Comparison of ENCODE assay signal across 14 mouse cellular contexts in the genomic region with DNA sequence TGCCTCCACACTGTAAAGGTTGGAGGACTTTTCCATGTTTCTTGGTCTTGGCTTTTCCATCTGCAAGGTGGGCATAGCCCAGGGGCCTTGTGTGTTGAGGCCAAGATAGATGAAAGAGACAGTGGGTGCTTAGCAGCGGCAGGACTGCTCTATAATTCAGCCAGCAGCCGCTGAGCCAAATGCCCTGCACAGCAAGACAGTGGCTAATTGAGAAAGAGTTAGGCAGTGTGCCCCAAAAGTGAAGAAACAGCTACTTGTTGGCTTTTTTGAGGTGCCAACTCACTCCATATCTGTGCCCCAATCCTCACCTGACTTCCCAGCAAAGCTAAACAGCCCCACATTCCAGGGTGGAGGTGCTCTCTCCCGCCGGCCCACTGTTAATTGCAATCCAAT. TPM values are rescaled to one million over a fixed set of nuclear protein-coding genes. Genes with fewer than 3 reads are reported as not detected.
DNase-seq lines count a peak whose midpoint lies in the region; ATAC-seq and TF ChIP-seq lines count a peak whose summit lies in the region.
"Had no signal": no experiment of that assay in that cellular context is flagged by ENCODE, and none has a peak within 500 bp of the region (broad histone marks: within the 10 kb centered on the region; RNA-seq: fewer than 3 reads in every experiment).

No protein-coding gene starts in this region.

- H3K4me1 ChIP-seq in heart, embryonic 14.5 days (ENCODE audit: control insufficient read depth in 2 of 2, insufficient read depth in 2 of 2, low read length in 2 of 2), result peaks cover 58 to 74% of the 10 kb centered on the region in 2 experiments
- H3K4me1 ChIP-seq in midbrain, embryonic 16.5 days (ENCODE audit: control insufficient read depth, insufficient read depth, low read length), result peaks cover 15% of the 10 kb centered on the region
- peaks cover 30% of the 10 kb centered on the region for H3K4me1 ChIP-seq in midbrain, embryonic 13.5 days (replicated peaks)
- peaks cover 59% of the 10 kb centered on the region for H3K4me1 ChIP-seq in olfactory bulb, adult 2 months (ENCODE audit: control insufficient read depth, insufficient read depth, low read length)
- H3K4me1 ChIP-seq in limb, embryonic 10.5 days, result peaks cover 66% of the 10 kb centered on the region

- DNase-seq in adrenal gland, adult 2 months, result peak; percentile 24
- no peak for DNase-seq in adrenal gland, adult 18-20 months (ENCODE audit: low spot score in 2 of 2)
- no peak for DNase-seq in heart, adult 9 months (ENCODE audit: low spot score in 2 of 2)
- DNase-seq in limb, embryonic 10.5 days (ENCODE audit: low spot score), result no peak
- DNase-seq: cerebellum, adult 11 months; cerebellum, postnatal 14 days; gastrocnemius, postnatal 36 days; left cerebral cortex, postnatal 4 days; liver, embryonic 13.5 days had no signal

- no peak overlapping the region for H3K4me2 ChIP-seq in heart, embryonic 14.5 days (ENCODE audit: low read length)
- no peak overlapping the region for H3K4me2 ChIP-seq in midbrain, embryonic 16.5 days (ENCODE audit: low read length)
- no peak overlapping the region for H3K4me2 ChIP-seq in midbrain, embryonic 13.5 days (replicated peaks)
- H3K4me2 ChIP-seq: heart, embryonic 12.5 days; liver, embryonic 13.5 days had no signal

- H3K27ac ChIP-seq in heart, embryonic 14.5 days (replicated peaks in 1 of 2; ENCODE audit: control insufficient read depth in 1 of 2, insufficient read depth in 1 of 2, low read depth in 2 of 2, low read length in 2 of 2), result 0 out of 4 replicates have a peak overlapping the region, but pooled peaks of 1 of the 2 experiments have one; percentile 86
- no peak overlapping the region for H3K27ac ChIP-seq in midbrain, embryonic 16.5 days (ENCODE audit: low read length)
- H3K27ac ChIP-seq in midbrain, embryonic 13.5 days, result no peak overlapping the region
- H3K27ac ChIP-seq in olfactory bulb, adult 2 months (ENCODE audit: insufficient read depth, low read depth, low read length), result peak overlapping the region; percentile 52
- H3K27ac ChIP-seq in limb, embryonic 10.5 days, result no peak overlapping the region
- H3K27ac ChIP-seq: liver, embryonic 13.5 days had no signal

- H3K9ac ChIP-seq in heart, embryonic 14.5 days (ENCODE audit: low read length), result peak overlapping the region; percentile 5; the same call in 1 of the 2 replicates
- no peak overlapping the region for H3K9ac ChIP-seq in midbrain, embryonic 16.5 days (ENCODE audit: low read depth, low read length)
- H3K9ac ChIP-seq in midbrain, embryonic 13.5 days (replicated peaks), result no peak overlapping the region
- H3K9ac ChIP-seq: liver, embryonic 13.5 days had no signal

- no peak for TF ChIP-seq CTCF in olfactory bulb, adult 2 months (IDR thresholded peaks at IDR 0.05; ENCODE audit: insufficient read depth, low read depth, low read length)

- H3K9me3 ChIP-seq in heart, embryonic 14.5 days (ENCODE audit: control insufficient read depth, low read length), result 0 out of 2 replicates have a peak, but pooled peaks cover 3% of the 10 kb centered on the region
- no peaks in the 10 kb centered on the region for H3K9me3 ChIP-seq in midbrain, embryonic 16.5 days (replicated peaks; ENCODE audit: control insufficient read depth, low read length, poor library complexity, severe bottlenecking)
- H3K9me3 ChIP-seq in midbrain, embryonic 13.5 days, result no peaks in the 10 kb centered on the region
- no peaks in the 10 kb centered on the region for H3K9me3 ChIP-seq in limb, embryonic 10.5 days (replicated peaks)
- H3K9me3 ChIP-seq: heart, embryonic 12.5 days; liver, embryonic 13.5 days had no signal

- no peak for ATAC-seq in heart, embryonic 14.5 days (ENCODE audit: insufficient number of reproducible peaks, insufficient read depth, low FRiP score, low read depth)
- peak; percentile 30; the same call in 1 of the 2 replicates for ATAC-seq in midbrain, embryonic 16.5 days
- ATAC-seq in midbrain, embryonic 13.5 days, result no peak

- H3K27me3 ChIP-seq in heart, embryonic 14.5 days (ENCODE audit: control insufficient read depth, insufficient read depth, low read length), result no peaks in the 10 kb centered on the region
- H3K27me3 ChIP-seq in midbrain, embryonic 16.5 days (ENCODE audit: control insufficient read depth, insufficient read depth, low read depth, low read length), result no peaks in the 10 kb centered on the region
- no peaks in the 10 kb centered on the region for H3K27me3 ChIP-seq in midbrain, embryonic 13.5 days
- H3K27me3 ChIP-seq in limb, embryonic 10.5 days (ENCODE audit: low read depth, poor library complexity, severe bottlenecking), result peaks cover 7% of the 10 kb centered on the region; the same call in 1 of the 2 replicates
- H3K27me3 ChIP-seq: heart, embryonic 12.5 days had no signal

- no peak for TF ChIP-seq POLR2A in olfactory bulb, adult 2 months (IDR thresholded peaks at IDR 0.05; ENCODE audit: insufficient read depth, low read depth, low read length)

- 78% methylated on average over 4 of the region's 4 CpGs for WGBS in heart, embryonic 14.5 days
- WGBS in midbrain, embryonic 16.5 days, result 63% methylated on average over 4 of the region's 4 CpGs
- 79% methylated on average over 4 of the region's 4 CpGs for WGBS in midbrain, embryonic 13.5 days
- WGBS in olfactory bulb, adult 2 months, result 40% methylated on average over 4 of the region's 4 CpGs
- WGBS in limb, embryonic 10.5 days, result 57% methylated on average over 4 of the region's 4 CpGs

- no peaks in the 10 kb centered on the region for H3K36me3 ChIP-seq in heart, embryonic 14.5 days (ENCODE audit: control insufficient read depth, insufficient read depth, low read length)
- H3K36me3 ChIP-seq in midbrain, embryonic 16.5 days (ENCODE audit: control insufficient read depth, insufficient read depth, low read length), result no peaks in the 10 kb centered on the region
- H3K36me3 ChIP-seq in midbrain, embryonic 13.5 days, result no peaks in the 10 kb centered on the region
- no peaks in the 10 kb centered on the region for H3K36me3 ChIP-seq in limb, embryonic 10.5 days
- H3K36me3 ChIP-seq: heart, embryonic 12.5 days; liver, embryonic 13.5 days had no signal

- H3K4me3 ChIP-seq in heart, embryonic 14.5 days (ENCODE audit: control insufficient read depth in 1 of 2, insufficient read depth in 1 of 2, low read depth in 1 of 2, low read length in 2 of 2), result no peak overlapping the region
- no peak overlapping the region for H3K4me3 ChIP-seq in midbrain, embryonic 16.5 days (ENCODE audit: low read depth, low read length)
- H3K4me3 ChIP-seq in midbrain, embryonic 13.5 days (replicated peaks), result no peak overlapping the region
- H3K4me3 ChIP-seq in olfactory bulb, adult 2 months (ENCODE audit: insufficient read depth, low read depth, low read length), result no peak overlapping the region
- H3K4me3 ChIP-seq in limb, embryonic 10.5 days, result no peak overlapping the region
- H3K4me3 ChIP-seq: heart, embryonic 12.5 days; liver, embryonic 13.5 days had no signal

RNA-seq across cellular contexts. Expression of a gene that starts 57.4 kb away (rescaled TPM):
- total RNA-seq in adrenal gland, adult 2 months (2021), result 1 to 10 TPM in 1 of 2 experiments, under 1 TPM in 1; 0.98 to 1.0 TPM
- polyA plus RNA-seq in adrenal gland, adult 2 months (2012; rRNA removed), result 1.3 and 2.3 TPM in 2 replicates
- total RNA-seq in adrenal gland, adult 18-20 months (2021), result under 1 TPM; 0.40 to 0.67 TPM
- 44.7 and 47.9 TPM in 2 replicates for polyA plus RNA-seq in heart, embryonic 14.5 days (2014; fragmentation: Nextera tagmentation; extraction: Ambion mirVana)
- polyA plus RNA-seq in midbrain, embryonic 16.5 days (2015; fragmentation: Nextera tagmentation; extraction: Ambion mirVana), result 9.7 and 10.6 TPM in 2 replicates
- 21.6 and 21.8 TPM in 2 replicates for polyA plus RNA-seq in midbrain, embryonic 13.5 days (2015; fragmentation: Nextera tagmentation; extraction: Ambion mirVana)
- polyA plus RNA-seq in olfactory bulb, adult 2 months (2012; ENCODE audit: insufficient read depth, insufficient read length, low replicate concordance, missing spikeins), result not detected in 2 replicates
- 50.2 and 51.1 TPM in 2 replicates for polyA plus RNA-seq in limb, embryonic 10.5 days (2016; fragmentation: Nextera tagmentation; extraction: Ambion mirVana)
